Mouse (Mus musculus) layer of hippocampus, postnatal 10 days (tissue): Measurements from ENCODE around the gene Kcnq1. TPM values are rescaled to one million over a fixed set of nuclear protein-coding genes. Genes with fewer than 3 reads are reported as not detected.

ENCODE experiments used
- DNase-seq, 2 experiments: peaks; one replicate each; pipeline ENCODE4 v3.0.0; 2021; ENCODE audit warnings: low spot score in 2 of 2
- total RNA-seq, 2 experiments: library from RNA; stranded (reverse); gene quantifications; 2 replicates each; pipeline ENCODE4 v1.2.3; 2021

Kcnq1 gene
- total RNA-seq, 2 experiments from 2014 or later: 1.0 to 2.3 TPM

GRCm38 (mm10) chr7:143459332-143460211 lies 353.4 kb downstream of the Kcnq1 start:
- no peak for DNase-seq

GRCm38 (mm10) chr7:143460217-143460834 lies 354.2 kb downstream of the Kcnq1 start:
- no peak for DNase-seq

GRCm38 (mm10) chr7:143460874-143461273 lies 354.7 kb downstream of the Kcnq1 start, which contains the start of gene Cdkn1c:
TSS of gene Cdkn1c (minus strand) at chr7:143461050.
- peak; percentile 77 to 81 for DNase-seq

- DNase-seq: peak in 1 of 2 experiments; percentile 33
Measured at GRCm38 (mm10) chr7:143461294-143461870, 355.2 kb downstream of the Kcnq1 start.

- DNase-seq: no peak
Measured at GRCm38 (mm10) chr7:143461920-143462319, 355.8 kb downstream of the Kcnq1 start.

GRCm38 (mm10) chr7:143462516-143462915 lies 356.4 kb downstream of the Kcnq1 start:
- DNase-seq: no peak

GRCm38 (mm10) chr7:143463865-143464415 lies 357.8 kb downstream of the Kcnq1 start:
- DNase-seq: peak; percentile 84 to 88

- peak; percentile 34 to 52 for DNase-seq
Measured at GRCm38 (mm10) chr7:143464811-143465560, 358.8 kb downstream of the Kcnq1 start.

GRCm38 (mm10) chr7:143466099-143466677 lies 360.0 kb downstream of the Kcnq1 start:
- peak; percentile 93 for DNase-seq

- no peak for DNase-seq
Measured at GRCm38 (mm10) chr7:143467714-143468113, 361.6 kb downstream of the Kcnq1 start.

GRCm38 (mm10) chr7:143469946-143470345 lies 363.8 kb downstream of the Kcnq1 start:
- peak; percentile 78 to 84 for DNase-seq

- no peak for DNase-seq
Measured at GRCm38 (mm10) chr7:143473347-143474101, 367.4 kb downstream of the Kcnq1 start, which contains the start of gene Slc22a18. TSS of gene Slc22a18 (plus strand) at chr7:143473736.

- DNase-seq: no peak
Measured at GRCm38 (mm10) chr7:143474811-143475210, 368.6 kb downstream of the Kcnq1 start.

- no peak for DNase-seq
Measured at GRCm38 (mm10) chr7:143475876-143476275, 369.7 kb downstream of the Kcnq1 start.

Other genes starting within 250 kb of the Kcnq1 start
- under 1 TPM; 0.64 to 0.89 TPM for gene Th, start 175.2 kb upstream of the Kcnq1 start, total RNA-seq
- under 1 TPM; 0.27 to 0.32 TPM for gene Ascl2, start 137.1 kb upstream of the Kcnq1 start, total RNA-seq
- gene Tspan32, start 101.3 kb upstream of the Kcnq1 start, total RNA-seq: not detected
- 100 to 1,000 TPM; 395 to 401 TPM for gene Cd81, start 53.6 kb upstream of the Kcnq1 start, total RNA-seq
- 10 to 100 TPM; 41.9 to 46.0 TPM for gene Tssc4, start 37.1 kb upstream of the Kcnq1 start, total RNA-seq
- under 1 TPM; 0.31 to 0.59 TPM for gene Trpm5, start 11.7 kb upstream of the Kcnq1 start, total RNA-seq